Mouse (Mus musculus) thymus, adult 2 months (tissue): ENCODE data around the gene Tnrc6b. TPM values are rescaled to one million over a fixed set of nuclear protein-coding genes. Genes with fewer than 3 reads are reported as not detected.

Experiments
- DNase-seq: peaks from one replicate; pipeline ENCODE4 v3.0.0; 2021
- H3K27ac ChIP-seq: fragments of 200-500 bp; 2 replicates; pipeline ENCODE4 v1.5.1; 2012; ENCODE audit warnings: low read length, control low read depth; ENCODE audit not compliant: control insufficient read depth, insufficient read depth
- H3K27me3 ChIP-seq: fragments of 200-500 bp; 2 replicates; pipeline ENCODE4 v1.6.1; 2012; ENCODE audit warnings: mild to moderate bottlenecking, low read length, moderate library complexity, mixed read lengths; ENCODE audit not compliant: control insufficient read depth, insufficient read depth
- H3K36me3 ChIP-seq: fragments of 200-500 bp; 2 replicates; pipeline ENCODE4 v1.6.1; 2012; ENCODE audit warnings: mild to moderate bottlenecking, low read length, moderate library complexity; ENCODE audit not compliant: control insufficient read depth, insufficient read depth
- H3K4me1 ChIP-seq: fragments of 200-500 bp; replicated peaks from 2 replicates; pipeline ENCODE4 v1.6.1; 2012; ENCODE audit warnings: low read length; ENCODE audit not compliant: control insufficient read depth, insufficient read depth
- H3K4me3 ChIP-seq: fragments of 200-500 bp; 2 replicates; pipeline ENCODE4 v1.5.1; 2012; ENCODE audit warnings: mild to moderate bottlenecking, low read length, control low read depth, moderate library complexity; ENCODE audit not compliant: control insufficient read depth, insufficient read depth
- CTCF ChIP-seq: fragments of 200-500 bp; IDR thresholded peaks from 2 replicates; pipeline ENCODE4 v1.5.1; 2012; ENCODE audit warnings: mild to moderate bottlenecking, control low read depth, low read length, moderate library complexity, borderline replicate concordance; ENCODE audit not compliant: control insufficient read depth, poor library complexity, insufficient read depth; ENCODE audit errors: extremely low read depth
- POLR2A ChIP-seq: fragments of 200-500 bp; IDR thresholded peaks from 2 replicates; pipeline ENCODE4 v1.6.1; 2012; ENCODE audit warnings: mild to moderate bottlenecking, low read length, control low read depth, moderate library complexity; ENCODE audit not compliant: control insufficient read depth, poor library complexity, insufficient read depth; ENCODE audit errors: extremely low read depth
- WGBS: fragments of 180-500 bp; shearing (Covaris S2); methylation state at CpG from one replicate; pipeline ENCODE4 v1.1.7; 2018; 5-methylcytosine and 5-hydroxymethylcytosine counted together
- polyA plus RNA-seq: library from polyadenylated mRNA; depleted of rRNA; stranded (reverse); fragments of >200 nt; gene quantifications from 2 replicates; pipeline ENCODE4 v1.2.3, GENCODE M21; 2012

Gene Tnrc6b
- polyA plus RNA-seq, 1 experiment, result 57.9 TPM

DNA sequence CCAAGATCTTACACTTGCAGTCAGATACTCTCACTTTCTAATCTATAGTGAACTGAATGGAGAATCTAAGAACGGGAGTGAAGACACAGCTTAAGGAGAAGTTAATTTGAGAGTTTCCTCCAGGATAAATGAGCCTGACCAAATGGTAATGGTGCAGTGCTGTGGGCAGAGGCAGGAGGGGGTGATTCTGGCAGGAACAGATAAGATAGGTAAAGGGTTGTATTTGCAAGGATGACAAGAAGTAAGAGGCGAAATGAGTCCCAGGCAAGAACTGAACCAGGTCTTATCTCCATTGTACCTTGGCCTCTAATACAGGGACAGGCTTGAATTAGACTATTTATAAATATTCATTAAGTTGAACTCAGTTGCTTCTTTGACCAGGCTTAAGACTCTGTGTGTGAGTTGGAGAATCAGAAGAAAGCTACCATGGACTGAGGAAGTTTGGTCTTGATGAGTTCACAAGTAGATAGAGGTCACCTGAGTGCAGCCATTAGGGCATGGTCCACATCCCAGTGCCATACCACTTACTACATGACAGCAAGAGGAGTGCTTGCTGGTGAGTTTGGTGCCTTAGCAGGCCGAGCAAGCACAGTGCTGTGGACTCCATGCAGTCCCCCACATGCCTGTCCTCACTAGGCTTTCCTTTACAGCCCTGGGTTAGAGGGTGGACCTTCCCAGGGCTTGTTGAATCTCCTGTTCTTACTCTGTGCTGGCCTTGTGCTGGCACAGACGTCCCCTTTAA lies 199.8 kb downstream of the Tnrc6b start:
- TF ChIP-seq CTCF (no peak), POLR2A (no peak)
- no peak overlapping the region for H3K27ac ChIP-seq
- H3K27me3 ChIP-seq, result no peaks in the 10 kb centered on the region
- DNase-seq, result no peak
- 0 out of 2 replicates have a peak, but pooled peaks cover 3% of the 10 kb centered on the region for H3K4me1 ChIP-seq
- no peak overlapping the region for H3K4me3 ChIP-seq
- peaks cover 73% of the 10 kb centered on the region for H3K36me3 ChIP-seq
- 94% methylated on average over 4 of the region's 4 CpGs for WGBS

- Histone ChIP-seq H3K36me3 (peaks cover 74% of the 10 kb centered on the region), H3K27ac (0 out of 2 replicates have a peak overlapping the region, but pooled peaks have one; percentile 40), H3K4me1 (0 out of 2 replicates have a peak, but pooled peaks cover 3% of the 10 kb centered on the region), H3K27me3 (no peaks in the 10 kb centered on the region), H3K4me3 (no peak overlapping the region)
- no peak for TF ChIP-seq POLR2A
- no peak for TF ChIP-seq CTCF
- no peak for DNase-seq
- 94% methylated on average over 3 of the region's 3 CpGs for WGBS
Measured at GRCm38 (mm10) chr15:80912175-80912574, 201.1 kb downstream of the Tnrc6b start.

GRCm38 (mm10) chr15:80913803-80914202 lies 202.7 kb downstream of the Tnrc6b start:
- WGBS, result 95% methylated on average over 1 of the region's 1 CpGs
- H3K36me3 ChIP-seq, result peaks cover 77% of the 10 kb centered on the region

DNA sequence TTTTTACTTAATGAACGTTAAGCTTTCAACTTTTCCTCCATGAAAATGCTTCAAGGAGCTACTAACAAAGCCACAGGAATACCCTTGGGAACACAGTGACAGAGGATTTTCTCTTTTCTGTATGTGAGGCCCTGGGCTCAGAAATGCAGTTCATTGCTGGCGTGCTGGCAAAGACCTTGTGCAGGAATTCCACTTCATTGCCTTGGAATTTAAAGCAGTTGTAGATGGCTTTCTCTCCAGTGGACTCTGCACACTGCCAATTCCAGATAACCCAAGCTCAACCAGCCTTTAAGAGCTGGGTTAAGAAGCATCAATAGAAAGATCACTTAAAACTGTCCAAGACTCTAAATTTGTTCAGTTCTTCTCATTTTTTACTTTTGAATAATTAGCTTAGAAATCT lies 204.7 kb downstream of the Tnrc6b start:
- H3K36me3 ChIP-seq, result peaks cover 82% of the 10 kb centered on the region
- 98% methylated on average over 2 of the region's 2 CpGs for WGBS

More at GRCm38 (mm10) chr15:80913803-80914202, 202.7 kb downstream of the Tnrc6b start:
- no peaks in the 10 kb centered on the region for H3K27me3 ChIP-seq
- DNase-seq, result no peak
- no peak overlapping the region for H3K4me3 ChIP-seq
- TF ChIP-seq CTCF (no peak), POLR2A (no peak)
- 0 out of 2 replicates have a peak, but pooled peaks cover 3% of the 10 kb centered on the region for H3K4me1 ChIP-seq
- H3K27ac ChIP-seq, result no peak overlapping the region

DNA sequence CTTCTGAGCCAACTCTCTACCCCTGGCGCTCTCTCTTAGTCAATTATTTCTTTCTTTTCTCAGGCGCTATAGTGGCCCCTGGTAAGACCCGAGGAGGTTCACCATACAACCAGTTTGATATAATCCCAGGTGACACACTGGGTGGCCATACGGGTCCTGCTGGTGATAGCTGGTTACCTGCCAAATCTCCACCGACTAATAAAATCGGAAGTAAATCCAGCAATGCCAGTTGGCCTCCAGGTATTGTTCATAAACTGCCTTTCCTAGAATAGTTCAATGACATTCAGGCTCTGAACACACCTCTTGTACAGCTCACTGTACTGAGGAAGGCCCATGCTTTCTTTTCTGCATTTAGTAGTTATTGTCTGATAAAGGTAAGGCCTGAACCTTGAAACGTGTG lies 205.5 kb downstream of the Tnrc6b start:
- 98% methylated on average over 7 of the region's 7 CpGs for WGBS
- H3K27me3 ChIP-seq, result no peaks in the 10 kb centered on the region
- H3K4me3 ChIP-seq, result no peak overlapping the region
- peaks cover 77% of the 10 kb centered on the region for H3K36me3 ChIP-seq
- TF ChIP-seq POLR2A, result no peak
- no peak overlapping the region for H3K27ac ChIP-seq
- H3K4me1 ChIP-seq, result 0 out of 2 replicates have a peak, but pooled peaks cover 3% of the 10 kb centered on the region
- DNase-seq, result no peak

More for the DNA sequence above, 204.7 kb downstream of the Tnrc6b start:
- H3K27me3 ChIP-seq, result no peaks in the 10 kb centered on the region
- no peak overlapping the region for H3K4me3 ChIP-seq
- H3K4me1 ChIP-seq, result 0 out of 2 replicates have a peak, but pooled peaks cover 3% of the 10 kb centered on the region
- DNase-seq, result no peak
- TF ChIP-seq CTCF (no peak), POLR2A (no peak)
- no peak overlapping the region for H3K27ac ChIP-seq

GRCm38 (mm10) chr15:80920346-80920745 lies 209.2 kb downstream of the Tnrc6b start:
- peaks cover 5% of the 10 kb centered on the region; the same call in 1 of the 2 replicates for H3K4me1 ChIP-seq
- H3K4me3 ChIP-seq, result no peak overlapping the region
- no peak for DNase-seq
- peaks cover 74% of the 10 kb centered on the region for H3K36me3 ChIP-seq
- H3K27me3 ChIP-seq, result no peaks in the 10 kb centered on the region
- 97% methylated on average over 3 of the region's 3 CpGs for WGBS
- H3K27ac ChIP-seq, result no peak overlapping the region
- TF ChIP-seq POLR2A, result no peak
- TF ChIP-seq CTCF, result no peak

- no peak for DNase-seq
- Histone ChIP-seq H3K4me1 (peaks cover 5% of the 10 kb centered on the region; the same call in 1 of the 2 replicates), H3K4me3 (no peak overlapping the region), H3K36me3 (peaks cover 63% of the 10 kb centered on the region), H3K27ac (no peak overlapping the region), H3K27me3 (no peaks in the 10 kb centered on the region)
- 86% methylated on average over 4 of the region's 4 CpGs for WGBS
- no peak for TF ChIP-seq POLR2A
- no peak for TF ChIP-seq CTCF
Measured at GRCm38 (mm10) chr15:80921781-80922180, 210.7 kb downstream of the Tnrc6b start.
